Mouse (Mus musculus) retina, embryonic 14.5 days (tissue): ENCODE measurements around the gene Mad2l2.

Experiments
- DNase-seq: peaks from one replicate; pipeline ENCODE4 v3.0.0-alpha.2; 2015; ENCODE audit warnings: low spot score

Gene Mad2l2

GRCm38 (mm10) chr4:148140098-148141011 is 10.2 kb downstream of the Mad2l2 start:
- DNase-seq = peak; percentile 94

GRCm38 (mm10) chr4:148143721-148144120 is 13.5 kb downstream of the Mad2l2 start:
- no peak for DNase-seq

- DNase-seq = no peak
Measured at GRCm38 (mm10) chr4:148147714-148148113, 17.5 kb downstream of the Mad2l2 start.

GRCm38 (mm10) chr4:148149540-148149939 is 19.4 kb downstream of the Mad2l2 start:
- DNase-seq = no peak

GRCm38 (mm10) chr4:148150242-148150641 is 20.1 kb downstream of the Mad2l2 start:
- no peak for DNase-seq

- DNase-seq = no peak
Measured at GRCm38 (mm10) chr4:148150953-148151266, 20.7 kb downstream of the Mad2l2 start.

- DNase-seq = peak; percentile 86
Measured at GRCm38 (mm10) chr4:148151267-148152168, 21.3 kb downstream of the Mad2l2 start, which contains the start of gene Fbxo6. TSS of gene Fbxo6 (minus strand) at chr4:148152140.

GRCm38 (mm10) chr4:148152547-148152946 is 22.4 kb downstream of the Mad2l2 start:
- DNase-seq = no peak

- no peak for DNase-seq
Measured at GRCm38 (mm10) chr4:148154006-148154405, 23.8 kb downstream of the Mad2l2 start.

GRCm38 (mm10) chr4:148154982-148155381 is 24.8 kb downstream of the Mad2l2 start:
- DNase-seq = peak; percentile 76

- peak; percentile 50 for DNase-seq
Measured at GRCm38 (mm10) chr4:148158436-148159348, 28.5 kb downstream of the Mad2l2 start.

- peak; percentile 96 for DNase-seq
Measured at GRCm38 (mm10) chr4:148159544-148160435, 29.6 kb downstream of the Mad2l2 start.

GRCm38 (mm10) chr4:148160436-148161390 is 30.5 kb downstream of the Mad2l2 start, which contains the start of the genes Fbxo44 and Fbxo2:
TSS of gene Fbxo44 (minus strand) at chr4:148160482.
TSS of gene Fbxo2 (plus strand) at chr4:148160621.
- DNase-seq = peak; percentile 60

GRCm38 (mm10) chr4:148164002-148164439 is 33.8 kb downstream of the Mad2l2 start:
- peak; percentile 84 for DNase-seq

GRCm38 (mm10) chr4:148164461-148164860 is 34.3 kb downstream of the Mad2l2 start:
- DNase-seq = no peak

GRCm38 (mm10) chr4:148165551-148165950 is 35.4 kb downstream of the Mad2l2 start:
- DNase-seq = no peak

GRCm38 (mm10) chr4:148166431-148166830 is 36.2 kb downstream of the Mad2l2 start:
- peak; percentile 37 for DNase-seq

- peak; percentile 79 for DNase-seq
Measured at GRCm38 (mm10) chr4:148166986-148167385, 36.8 kb downstream of the Mad2l2 start.

GRCm38 (mm10) chr4:148168287-148168686 is 38.1 kb downstream of the Mad2l2 start:
- peak; percentile 85 for DNase-seq
